Mouse (Mus musculus) spleen, adult 2 months (tissue): ENCODE data around the gene Gm44790. TPM values are rescaled to one million over a fixed set of nuclear protein-coding genes. Genes with fewer than 3 reads are reported as not detected.

Experiments
- DNase-seq, 2 experiments: peaks; one replicate each; pipeline versions ENCODE4 v3.0.0 to v3.0.0-alpha.2; 2012 to 2021; ENCODE audit warnings: low spot score in 2 of 2, low read depth in 1 of 2
- H3K27ac ChIP-seq: fragments of 200-500 bp; 2 replicates; pipeline ENCODE4 v1.5.1; 2012; ENCODE audit warnings: low read length, inconsistent platforms; ENCODE audit not compliant: insufficient read depth
- H3K27me3 ChIP-seq: fragments of 200-500 bp; 2 replicates; pipeline ENCODE4 v1.6.1; 2012; ENCODE audit warnings: mild to moderate bottlenecking, moderate library complexity, low read length, inconsistent platforms; ENCODE audit not compliant: control insufficient read depth, insufficient read depth
- H3K36me3 ChIP-seq: fragments of 200-500 bp; 2 replicates; pipeline ENCODE4 v1.6.1; 2012; ENCODE audit warnings: mild to moderate bottlenecking, low read length, inconsistent platforms; ENCODE audit not compliant: control insufficient read depth, insufficient read depth
- H3K4me1 ChIP-seq: fragments of 200-500 bp; 2 replicates; pipeline ENCODE4 v1.6.1; 2011; ENCODE audit warnings: inconsistent platforms; ENCODE audit not compliant: control insufficient read depth, insufficient read depth, insufficient read length
- H3K4me3 ChIP-seq: fragments of 200-500 bp; 2 replicates; pipeline ENCODE4 v1.5.1; 2011; ENCODE audit warnings: mild to moderate bottlenecking, inconsistent platforms; ENCODE audit not compliant: insufficient read depth, insufficient read length; ENCODE audit errors: extremely low read depth
- CTCF ChIP-seq: fragments of 200-500 bp; IDR thresholded peaks from 2 replicates; pipeline ENCODE4 v1.5.1; 2011; ENCODE audit warnings: mild to moderate bottlenecking, inconsistent platforms; ENCODE audit not compliant: insufficient read depth, insufficient read length, insufficient replicate concordance; ENCODE audit errors: extremely low read depth
- POLR2A ChIP-seq: fragments of 200-500 bp; IDR thresholded peaks from 2 replicates; pipeline ENCODE4 v1.6.1; 2011; ENCODE audit warnings: low read depth, low read length, inconsistent platforms
- WGBS: fragments of 180-500 bp; shearing (Covaris S2); methylation state at CpG from one replicate; pipeline ENCODE4 v1.1.7; 2018; 5-methylcytosine and 5-hydroxymethylcytosine counted together
- polyA plus RNA-seq: library from polyadenylated mRNA; depleted of rRNA; stranded (reverse); fragments of >200 nt; gene quantifications from 2 replicates; pipeline ENCODE4 v1.2.3, GENCODE M21; 2012

Gm44790 gene
- polyA plus RNA-seq, 1 experiment = 8.5 TPM

DNA sequence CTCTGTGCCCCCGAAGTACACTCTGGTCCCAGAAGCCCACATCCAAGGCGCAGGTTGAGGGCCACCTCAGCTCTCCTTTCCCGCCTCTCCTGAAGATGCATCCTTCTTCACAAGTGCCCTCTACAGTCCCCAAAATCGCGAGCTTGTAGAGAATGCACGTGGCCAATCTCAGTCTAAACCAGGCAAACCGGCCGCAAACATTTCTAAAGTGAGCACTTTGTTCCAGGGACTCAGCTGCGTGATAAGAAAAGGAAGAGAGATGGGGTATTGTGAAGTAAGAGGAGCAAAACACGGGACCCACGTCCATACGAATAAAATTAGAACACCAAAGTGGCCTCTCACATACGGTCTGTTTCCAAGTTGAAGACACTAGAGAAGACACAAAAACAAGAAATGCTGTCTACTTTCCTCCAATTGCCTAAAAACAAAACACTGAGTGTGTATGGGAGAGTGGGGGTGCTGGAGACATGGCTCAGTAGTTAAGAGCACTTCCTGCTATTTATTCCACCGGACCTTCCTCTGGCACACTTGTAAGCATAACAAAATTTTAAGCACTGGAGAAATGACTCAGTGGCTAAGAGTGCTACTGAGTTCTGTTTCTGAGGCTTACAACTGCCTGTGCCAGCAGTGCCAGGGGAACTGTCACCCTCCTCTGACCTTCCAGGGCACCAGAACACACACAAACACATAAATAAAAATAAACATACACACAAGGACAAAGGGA, 29.0 kb upstream of the Gm44790 start:
- TF ChIP-seq CTCF (no peak), POLR2A (no peak)
- no peaks in the 10 kb centered on the region for H3K27me3 ChIP-seq
- peaks cover 5% of the 10 kb centered on the region for H3K4me1 ChIP-seq
- DNase-seq = no peak
- peak overlapping the region; percentile 93 for H3K4me3 ChIP-seq
- H3K36me3 ChIP-seq = no peaks in the 10 kb centered on the region
- WGBS = 1% methylated on average over 14 of the region's 14 CpGs
- H3K27ac ChIP-seq = peak overlapping the region; percentile 60

DNA sequence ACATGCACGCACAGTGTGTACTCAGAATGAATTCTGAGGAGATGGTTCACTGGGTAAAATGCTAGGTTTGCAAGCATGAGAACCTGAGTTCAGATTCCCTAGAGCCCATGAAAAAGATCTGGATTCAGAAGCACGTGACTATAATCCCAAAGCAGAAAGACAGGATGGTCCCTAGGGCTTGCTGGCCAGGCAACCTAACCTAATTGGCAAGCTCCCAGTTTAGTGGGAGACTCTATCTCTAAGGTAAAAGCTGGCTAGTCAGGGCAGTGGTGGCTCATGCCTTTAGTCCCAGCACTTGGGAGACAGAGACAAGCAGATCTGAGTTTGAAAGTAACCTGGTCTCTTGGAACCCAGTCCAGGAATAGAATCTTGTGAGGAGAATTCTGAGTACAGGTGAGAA, 27.5 kb upstream of the Gm44790 start:
- H3K36me3 ChIP-seq = no peaks in the 10 kb centered on the region
- no peak overlapping the region for H3K4me3 ChIP-seq
- no peak overlapping the region for H3K27ac ChIP-seq
- 92% methylated on average over 2 of the region's 2 CpGs for WGBS
- TF ChIP-seq CTCF (no peak), POLR2A (no peak)
- DNase-seq = no peak
- H3K27me3 ChIP-seq = no peaks in the 10 kb centered on the region
- H3K4me1 ChIP-seq = peaks cover 5% of the 10 kb centered on the region

- Histone ChIP-seq H3K27ac (no peak overlapping the region), H3K36me3 (no peaks in the 10 kb centered on the region), H3K4me3 (no peak overlapping the region), H3K27me3 (no peaks in the 10 kb centered on the region), H3K4me1 (peaks cover 6% of the 10 kb centered on the region)
- 78% methylated on average over 2 of the region's 2 CpGs for WGBS
- no peak for DNase-seq
- TF ChIP-seq POLR2A = no peak
- no peak for TF ChIP-seq CTCF
These were observed 26.5 kb upstream of the Gm44790 start for GRCm38 (mm10) chr6:86399995-86400394.

DNA sequence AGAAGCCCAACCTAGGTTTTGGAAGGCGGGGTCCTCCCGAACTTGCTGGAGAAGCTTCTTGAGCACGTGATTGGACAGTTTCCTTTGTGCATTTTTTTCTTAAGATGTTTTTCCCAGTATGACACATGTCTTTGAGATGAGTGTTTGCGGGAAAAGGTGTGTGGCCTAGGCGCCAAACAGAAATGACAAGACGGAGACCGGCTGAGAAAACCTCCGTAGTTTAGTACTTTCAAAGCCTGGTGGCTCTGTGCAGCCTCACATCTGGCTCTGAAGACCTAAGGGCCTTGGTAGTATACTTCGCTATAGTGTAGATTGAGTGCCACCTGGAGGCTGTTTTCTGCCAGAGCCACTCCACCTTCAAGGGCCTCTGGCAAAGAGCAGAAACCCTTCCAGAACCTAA, 25.5 kb upstream of the Gm44790 start:
- Histone ChIP-seq H3K27me3 (no peaks in the 10 kb centered on the region), H3K36me3 (no peaks in the 10 kb centered on the region), H3K4me3 (no peak overlapping the region), H3K4me1 (peaks cover 8% of the 10 kb centered on the region), H3K27ac (no peak overlapping the region)
- TF ChIP-seq POLR2A (no peak), CTCF (peak; percentile 63; the same call in 1 of the 2 replicates)
- 6% methylated on average over 9 of the region's 9 CpGs for WGBS
- peak; percentile 74 to 84 for DNase-seq

- Histone ChIP-seq H3K27ac (no peak overlapping the region), H3K4me1 (peaks cover 3% of the 10 kb centered on the region; the same call in 1 of the 2 replicates), H3K4me3 (no peak overlapping the region), H3K27me3 (no peaks in the 10 kb centered on the region), H3K36me3 (peaks cover 3% of the 10 kb centered on the region; the same call in 1 of the 2 replicates)
- DNase-seq = no peak
- TF ChIP-seq POLR2A (no peak), CTCF (no peak)
- WGBS = 53% methylated on average over 12 of the region's 12 CpGs
These were observed 23.5 kb upstream of the Gm44790 start for GRCm38 (mm10) chr6:86402681-86403607.

- DNase-seq = peak in 1 of 2 experiments; percentile 76
- no peak overlapping the region for H3K27ac ChIP-seq
- peaks cover 3% of the 10 kb centered on the region; the same call in 1 of the 2 replicates for H3K36me3 ChIP-seq
- TF ChIP-seq CTCF (no peak), POLR2A (no peak)
- WGBS = 1% methylated on average over 15 of the region's 15 CpGs
- peaks cover 3% of the 10 kb centered on the region; the same call in 1 of the 2 replicates for H3K4me1 ChIP-seq
- peak overlapping the region; percentile 27 for H3K4me3 ChIP-seq
- no peaks in the 10 kb centered on the region for H3K27me3 ChIP-seq
These were observed 22.7 kb upstream of the Gm44790 start for GRCm38 (mm10) chr6:86403728-86404099.
